Mouse (Mus musculus): ENCODE data around the gene Gm6812.
"Not testable (repeated sequence)": the region's sequence is repeated elsewhere in the genome, so short reads cannot be mapped to it uniquely, and the experiment has no call there.

The Gm6812 gene

DNA sequence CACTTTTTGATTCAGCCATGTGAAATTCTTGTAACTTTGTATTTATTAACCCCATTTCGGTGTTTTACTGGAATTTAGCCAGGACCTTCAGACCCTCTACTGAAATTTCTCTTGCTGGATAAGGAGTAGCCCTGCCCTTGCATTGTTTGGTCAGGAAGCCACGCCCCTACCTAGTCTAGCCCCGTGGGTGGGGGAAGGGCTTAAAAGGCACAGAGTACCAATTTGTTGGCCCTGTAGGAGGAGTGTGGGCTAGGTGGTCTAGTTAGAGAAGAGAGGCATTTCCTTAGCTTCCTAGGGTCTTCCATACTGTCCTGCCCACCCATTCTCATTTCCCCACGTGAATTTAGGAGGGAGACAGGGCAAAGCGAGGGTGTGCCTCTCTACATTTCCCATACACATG lies at the start of gene Gm6812:
Gm6812 (minus strand) TSS at position 101 of the 400 bp plus-strand sequence.
- not testable (repeated sequence) for DNase-seq

DNA sequence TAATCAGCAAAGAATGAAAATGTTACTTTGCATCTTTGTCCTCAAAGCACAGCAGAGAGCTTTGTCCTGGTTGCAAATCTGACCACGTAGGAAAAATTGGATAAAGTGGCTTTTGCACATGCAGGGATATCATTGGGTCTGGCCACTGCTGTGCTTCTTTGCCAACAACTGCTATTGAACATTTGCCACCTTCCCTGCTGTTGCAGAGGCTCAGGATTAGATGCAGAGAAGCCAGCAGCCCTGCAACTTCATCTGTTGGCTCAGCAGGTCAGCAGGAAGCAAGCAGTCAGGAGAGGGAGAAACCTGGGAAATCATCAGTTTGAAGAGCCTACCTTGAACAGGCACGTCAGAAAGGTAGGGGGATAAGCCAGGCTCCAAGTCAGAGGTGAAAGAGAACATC lies 27.7 kb downstream of the Gm6812 start:
- no peak for DNase-seq
